Mouse (Mus musculus): ENCODE measurements around the gene Zar1l.

DNA sequence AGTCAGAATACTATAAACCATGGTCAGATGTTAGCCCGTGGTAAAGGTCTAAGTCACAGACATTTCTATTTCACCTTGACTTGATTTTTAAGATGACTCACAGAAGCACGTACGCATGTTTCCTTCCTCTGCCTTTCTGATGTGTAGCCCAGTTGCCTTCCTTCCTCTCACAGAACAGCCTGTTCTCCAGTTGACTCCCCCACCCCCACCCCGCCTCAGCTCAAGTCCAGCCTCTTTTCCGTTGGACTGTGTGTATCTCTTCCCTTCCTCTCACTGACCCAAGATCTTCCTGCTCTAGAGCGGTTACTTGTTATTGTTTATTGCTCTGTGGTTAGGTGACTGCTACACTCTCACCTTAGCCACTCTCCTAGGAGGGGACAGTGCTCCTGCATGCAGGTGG, 49.5 kb downstream of the Zar1l start:
- TF ChIP-seq CTCF (IDR thresholded peaks at IDR 0.05; ENCODE audit: borderline replicate concordance, extremely low read depth, insufficient read depth, insufficient read length) (no peak), POLR2A (IDR thresholded peaks at IDR 0.05; ENCODE audit: borderline replicate concordance, extremely low read depth, insufficient read depth, insufficient read length, poor library complexity, severe bottlenecking) (no peak)

Measured in brain, embryonic 14.5 days (tissue).